Mouse (Mus musculus) stomach, embryonic 16.5 days (tissue): ENCODE results near the gene Lingo1. TPM values are rescaled to one million over a fixed set of nuclear protein-coding genes. Genes with fewer than 3 reads are reported as not detected.
A peak's percentile ranks its signal among the peaks of the same experiment; 100 is the strongest.

Source experiments
- ATAC-seq: fragments of 200-750 bp; cut with Nextera tagmentation; 2 replicates; pipeline ENCODE4 v1.8.0; 2017; ENCODE audit warnings: moderate number of reproducible peaks, moderate TSS enrichment; ENCODE audit not compliant: insufficient read depth, low FRiP score
- H3K27ac ChIP-seq: fragments of 300-500 bp; sonication (generic); 2 replicates; pipeline ENCODE4 v1.5.1; 2014; ENCODE audit warnings: low read length
- H3K27me3 ChIP-seq: fragments of 300-500 bp; sonication (generic); 2 replicates; pipeline ENCODE4 v1.6.1; 2014; ENCODE audit warnings: low read length, control low read depth, mixed read lengths; ENCODE audit not compliant: control insufficient read depth, insufficient read depth
- H3K36me3 ChIP-seq: fragments of 300-500 bp; sonication (generic); 2 replicates; pipeline ENCODE4 v1.6.1; 2014; ENCODE audit warnings: low read length; ENCODE audit not compliant: control insufficient read depth, insufficient read depth
- H3K4me1 ChIP-seq: fragments of 300-500 bp; sonication (generic); 2 replicates; pipeline ENCODE4 v1.6.1; 2014; ENCODE audit warnings: low read length, control low read depth, mixed read lengths; ENCODE audit not compliant: control insufficient read depth, insufficient read depth
- H3K4me2 ChIP-seq: fragments of 300-500 bp; sonication (generic); 2 replicates; pipeline ENCODE4 v1.6.1; 2014; ENCODE audit warnings: low read depth, low read length, mixed read lengths
- H3K4me3 ChIP-seq: fragments of 300-500 bp; sonication (generic); replicated peaks from 2 replicates; pipeline ENCODE4 v1.5.1; 2014; ENCODE audit warnings: mild to moderate bottlenecking, low read length
- H3K9ac ChIP-seq: fragments of 300-500 bp; sonication (generic); 2 replicates; pipeline ENCODE4 v1.6.1; 2014; ENCODE audit warnings: low read length
- H3K9me3 ChIP-seq: fragments of 300-500 bp; sonication (generic); replicated peaks from 2 replicates; pipeline ENCODE4 v1.6.1; 2016; ENCODE audit warnings: low read length, control low read depth; ENCODE audit not compliant: control insufficient read depth
- WGBS: fragments of 180-500 bp; shearing (Covaris S2); extraction: QIAGEN DNeasy Blood & Tissue Kit; methylation state at CpG from one replicate; pipeline ENCODE4 v1.1.7; 2014; 5-methylcytosine and 5-hydroxymethylcytosine counted together
- polyA plus RNA-seq: library from polyadenylated mRNA; unstranded; fragments of >200 nt; fragmentation: Nextera tagmentation; extraction: Ambion mirVana; gene quantifications from 2 replicates; pipeline ENCODE4 v1.2.1, GENCODE M21; 2015

The Lingo1 gene
- polyA plus RNA-seq: 1.8 and 3.2 TPM in 2 replicates

DNA sequence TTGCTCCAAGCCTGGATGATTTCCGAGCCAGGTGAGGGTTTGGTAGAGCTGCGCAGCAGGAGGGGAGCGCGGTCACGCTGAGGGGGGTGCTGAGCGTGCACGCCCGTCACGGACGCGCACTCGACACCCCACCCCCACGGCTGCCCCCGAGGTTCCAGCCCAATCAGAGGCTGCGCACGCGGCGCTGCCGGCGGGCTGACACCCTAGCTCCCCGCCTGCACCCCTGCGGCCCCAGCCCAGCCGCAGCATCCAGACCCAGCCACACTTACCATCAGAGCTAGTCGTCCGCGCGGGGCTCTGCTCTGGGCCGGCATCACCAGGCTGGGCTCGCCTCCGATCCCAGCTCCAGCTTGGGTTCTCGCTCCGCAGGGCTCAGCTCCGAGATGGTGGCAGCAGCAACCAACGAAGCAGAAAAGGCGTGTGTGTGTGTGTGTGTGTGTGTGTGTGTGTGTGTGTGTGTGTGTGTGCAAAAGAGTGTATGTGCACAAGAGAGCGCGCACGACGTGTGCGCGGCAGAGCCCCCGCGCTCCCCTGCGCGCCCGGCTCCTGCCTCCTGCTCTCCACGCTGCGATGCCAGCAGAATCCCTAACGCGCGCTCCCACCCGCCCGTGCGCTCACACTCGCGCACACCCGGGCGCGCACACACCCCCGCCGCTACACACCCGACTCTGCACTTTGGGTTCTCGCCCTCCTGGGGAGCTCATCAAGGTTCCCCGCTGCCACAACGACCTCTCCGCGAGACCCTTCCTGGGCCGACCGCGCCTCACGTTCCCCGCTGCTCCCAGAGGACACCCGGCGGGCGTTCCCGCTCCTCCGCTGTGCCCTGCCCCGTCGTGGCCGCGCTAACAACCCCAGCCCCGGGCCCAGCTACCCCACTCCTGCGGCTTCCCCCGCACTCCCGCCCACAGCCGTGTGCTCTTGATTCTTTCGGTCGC lies at the start of gene Lingo1:
TSS of gene Lingo1 (minus strand) at position 748 of the 935 bp plus-strand sequence.
- H3K27ac ChIP-seq: no peak within 1 kb of the TSS
- peaks cover 8% of the 10 kb centered on the region; the same call in 1 of the 2 replicates for H3K4me1 ChIP-seq
- WGBS: 1% methylated on average over 76 of the region's 88 CpGs
- H3K36me3 ChIP-seq: no peaks in the 10 kb centered on the region
- H3K27me3 ChIP-seq: peaks cover 60% of the 10 kb centered on the region
- H3K4me2 ChIP-seq: peak within 1 kb of the TSS; percentile 71
- ATAC-seq: 0 out of 2 replicates have a peak, but pooled peaks have one; percentile 41
- H3K4me3 ChIP-seq: peak within 1 kb of the TSS; percentile 51
- H3K9ac ChIP-seq: peak within 1 kb of the TSS; percentile 36
- no peaks in the 10 kb centered on the region for H3K9me3 ChIP-seq

DNA sequence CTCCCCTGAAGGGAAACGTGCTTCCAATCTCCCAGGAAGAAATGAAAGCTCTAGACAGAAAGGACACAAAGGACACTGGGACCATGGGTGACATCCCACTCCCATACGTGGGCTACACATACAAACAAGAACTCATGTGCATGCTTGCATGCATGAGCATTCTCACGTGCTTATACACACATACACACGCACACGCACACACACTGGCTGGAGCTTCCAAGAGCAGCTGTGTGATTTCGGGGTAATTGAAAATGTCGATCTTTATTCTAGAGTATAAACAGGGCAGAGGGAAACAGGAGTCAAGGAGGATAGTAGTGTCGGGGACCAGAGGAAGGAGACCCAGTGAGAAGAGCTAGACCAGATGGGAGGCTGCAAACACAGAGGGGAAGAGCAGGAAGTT lies 48.4 kb upstream of the Lingo1 start:
- no peak overlapping the region for H3K4me3 ChIP-seq
- ATAC-seq: no peak
- WGBS: 43% methylated on average over 8 of the region's 8 CpGs
- H3K27ac ChIP-seq: peak overlapping the region; percentile 44; the same call in 1 of the 2 replicates
- H3K4me1 ChIP-seq: peaks cover 13% of the 10 kb centered on the region
- peak overlapping the region; percentile 23; the same call in 1 of the 2 replicates for H3K9ac ChIP-seq
- 0 out of 2 replicates have a peak overlapping the region, but pooled peaks have one; percentile 31 for H3K4me2 ChIP-seq
- H3K9me3 ChIP-seq: no peaks in the 10 kb centered on the region
- H3K27me3 ChIP-seq: no peaks in the 10 kb centered on the region
- H3K36me3 ChIP-seq: no peaks in the 10 kb centered on the region

DNA sequence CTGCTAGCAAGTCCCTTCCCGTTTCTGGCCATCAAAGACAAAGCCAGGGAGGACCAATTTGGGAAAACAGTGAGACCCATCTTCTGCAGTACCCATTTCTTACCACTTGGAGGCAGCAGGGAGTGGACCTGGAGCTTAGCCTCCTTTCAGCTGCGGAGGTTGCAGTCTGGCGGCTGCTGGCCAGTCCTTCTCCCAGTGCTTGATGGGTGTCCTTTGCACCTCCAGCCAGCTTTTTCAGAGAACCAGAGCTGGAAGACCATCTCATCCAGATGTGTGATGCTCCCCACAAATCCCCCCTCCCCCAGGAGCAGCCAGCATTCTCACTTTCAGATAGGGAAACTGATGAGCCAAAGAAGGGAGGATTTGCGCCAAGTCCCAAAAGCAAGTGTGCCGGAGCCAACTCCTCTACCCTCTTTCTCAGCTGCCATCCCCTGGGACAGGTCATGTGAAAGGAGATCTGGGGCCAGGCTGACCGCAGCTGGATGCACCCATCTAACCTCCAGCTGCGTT lies 47.5 kb upstream of the Lingo1 start:
- H3K4me2 ChIP-seq: 0 out of 2 replicates have a peak overlapping the region, but pooled peaks have one; percentile 11
- H3K9ac ChIP-seq: no peak overlapping the region

DNA sequence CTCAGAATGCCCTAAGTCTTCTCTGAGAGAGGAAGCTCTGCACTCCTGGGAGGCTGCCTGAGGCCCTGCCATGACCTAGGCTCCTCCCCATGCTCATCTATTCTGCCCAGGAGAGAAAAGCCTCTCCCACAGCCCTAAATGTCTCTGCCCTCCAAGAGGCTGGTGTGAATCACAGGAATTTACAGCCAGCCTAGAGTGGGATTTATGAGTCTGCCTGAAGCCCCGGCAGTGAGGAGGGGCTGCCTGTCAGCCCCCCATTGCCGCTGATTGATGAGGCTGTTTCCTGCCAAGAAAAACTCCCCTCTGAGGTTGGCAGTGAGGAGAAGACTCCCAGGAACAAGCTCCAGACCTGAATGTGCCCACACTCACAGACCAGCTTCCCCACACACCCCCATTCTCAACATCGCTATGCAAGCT lies 46.0 kb upstream of the Lingo1 start:
- Histone ChIP-seq H3K9me3 (no peaks in the 10 kb centered on the region), H3K27me3 (no peaks in the 10 kb centered on the region), H3K9ac (no peak overlapping the region), H3K36me3 (no peaks in the 10 kb centered on the region), H3K4me3 (no peak overlapping the region), H3K27ac (no peak overlapping the region), H3K4me1 (peaks cover 13% of the 10 kb centered on the region), H3K4me2 (no peak overlapping the region)
- WGBS: 25% methylated on average over 3 of the region's 3 CpGs
- peak; percentile 61; the same call in 1 of the 2 replicates for ATAC-seq

More for the DNA sequence above, 47.5 kb upstream of the Lingo1 start:
- Histone ChIP-seq H3K9me3 (no peaks in the 10 kb centered on the region), H3K4me1 (peaks cover 13% of the 10 kb centered on the region), H3K27ac (peak overlapping the region; percentile 35; the same call in 1 of the 2 replicates), H3K36me3 (no peaks in the 10 kb centered on the region), H3K4me3 (no peak overlapping the region), H3K27me3 (no peaks in the 10 kb centered on the region)
- WGBS: 30% methylated on average over 7 of the region's 7 CpGs
- peak; percentile 43; the same call in 1 of the 2 replicates for ATAC-seq

DNA sequence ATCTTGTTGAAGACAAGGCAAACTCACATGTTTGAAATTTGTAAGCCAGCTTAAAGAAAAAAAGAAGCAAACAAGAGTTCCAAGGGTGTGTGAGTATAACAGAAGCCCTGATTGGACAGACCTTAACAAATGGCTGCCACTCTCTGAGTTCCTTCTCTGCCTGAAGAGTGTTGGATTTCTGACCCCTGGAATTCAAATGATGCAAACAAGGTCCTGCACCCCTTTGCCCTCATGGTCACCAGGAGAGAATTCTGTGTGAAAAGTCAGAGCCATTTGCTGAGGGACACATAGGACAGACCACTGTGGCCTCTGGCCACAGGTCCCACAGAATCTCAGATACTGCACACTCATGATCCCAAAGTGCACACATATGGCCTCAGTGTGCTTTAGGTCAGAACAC lies 45.6 kb upstream of the Lingo1 start:
- Histone ChIP-seq H3K27ac (no peak overlapping the region), H3K9me3 (no peaks in the 10 kb centered on the region), H3K4me2 (no peak overlapping the region), H3K27me3 (no peaks in the 10 kb centered on the region), H3K4me1 (peaks cover 13% of the 10 kb centered on the region), H3K36me3 (no peaks in the 10 kb centered on the region), H3K4me3 (no peak overlapping the region), H3K9ac (no peak overlapping the region)
- ATAC-seq: no peak

DNA sequence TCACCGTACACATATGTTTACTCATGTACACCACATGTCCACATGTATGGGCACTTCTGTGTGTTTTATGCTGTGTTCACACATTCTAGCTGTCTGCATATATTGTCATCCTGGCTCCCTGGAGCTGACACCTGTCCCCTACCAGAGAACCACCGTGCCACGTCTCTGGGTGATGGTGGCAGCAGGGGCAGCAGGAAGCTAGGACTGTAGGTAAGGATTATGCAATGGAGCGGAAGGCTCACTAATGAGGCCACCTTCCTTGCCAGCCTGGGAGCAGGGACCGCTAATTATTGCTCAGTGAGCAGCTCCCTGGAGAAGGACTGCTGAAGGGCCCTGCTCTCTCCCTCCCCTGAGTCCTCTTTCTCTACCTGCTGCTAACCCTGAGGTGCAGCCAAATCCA lies 44.5 kb upstream of the Lingo1 start:
- Histone ChIP-seq H3K9me3 (no peaks in the 10 kb centered on the region), H3K4me2 (no peak overlapping the region), H3K27ac (no peak overlapping the region), H3K36me3 (no peaks in the 10 kb centered on the region), H3K9ac (no peak overlapping the region), H3K4me1 (peaks cover 13% of the 10 kb centered on the region), H3K27me3 (no peaks in the 10 kb centered on the region), H3K4me3 (no peak overlapping the region)
- WGBS: 85% methylated on average over 5 of the region's 5 CpGs
- no peak for ATAC-seq

DNA sequence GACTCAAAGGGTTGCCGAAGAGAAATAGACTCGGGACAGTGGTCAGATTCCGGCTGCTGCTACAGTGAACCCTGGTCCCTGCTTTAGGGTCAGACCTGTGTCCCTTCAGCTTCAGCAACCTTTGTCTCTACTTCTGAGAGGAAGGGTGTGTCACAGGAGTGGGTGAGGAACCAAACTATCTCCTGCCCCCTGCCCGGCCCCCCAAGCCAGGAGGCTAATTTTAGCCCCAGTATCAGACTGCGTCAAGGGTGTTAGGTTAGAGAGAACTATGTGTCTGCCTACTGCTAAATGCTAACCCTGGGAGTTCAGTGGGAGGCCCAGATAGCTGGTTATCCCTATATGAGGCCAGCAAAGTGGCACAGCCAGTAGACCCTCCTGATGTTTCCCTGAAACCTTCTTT lies 38.9 kb upstream of the Lingo1 start:
- ATAC-seq: no peak
- Histone ChIP-seq H3K27me3 (no peaks in the 10 kb centered on the region; the same call in 1 of the 2 replicates), H3K4me2 (no peak overlapping the region), H3K4me1 (peaks cover 6% of the 10 kb centered on the region; the same call in 1 of the 2 replicates), H3K36me3 (no peaks in the 10 kb centered on the region), H3K4me3 (no peak overlapping the region), H3K9ac (no peak overlapping the region), H3K9me3 (no peaks in the 10 kb centered on the region), H3K27ac (no peak overlapping the region)
- 76% methylated on average over 5 of the region's 5 CpGs for WGBS

DNA sequence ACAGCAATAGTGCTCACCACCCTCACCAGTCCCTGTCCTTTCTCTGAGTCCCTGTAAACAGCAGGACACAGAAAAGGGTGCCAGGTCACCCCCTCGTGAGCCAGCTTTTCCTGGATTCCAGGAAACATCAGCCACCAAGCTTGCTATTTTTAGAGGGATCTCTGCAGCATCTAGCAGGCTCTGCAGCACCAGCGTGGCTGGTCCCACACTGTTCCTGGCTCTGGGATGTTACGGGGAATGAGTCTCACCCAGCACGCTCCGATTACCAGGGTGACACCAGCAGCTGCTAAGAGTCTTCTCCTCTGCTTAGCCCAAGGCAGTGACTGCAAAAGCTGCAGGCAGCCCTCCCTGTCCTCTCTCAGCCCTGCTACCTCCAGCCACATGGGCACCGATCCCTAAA lies 36.6 kb upstream of the Lingo1 start:
- Histone ChIP-seq H3K9ac (no peak overlapping the region), H3K4me2 (no peak overlapping the region), H3K27ac (no peak overlapping the region), H3K27me3 (no peaks in the 10 kb centered on the region; the same call in 1 of the 2 replicates), H3K4me1 (peaks cover 13% of the 10 kb centered on the region; the same call in 1 of the 2 replicates), H3K9me3 (no peaks in the 10 kb centered on the region), H3K4me3 (no peak overlapping the region), H3K36me3 (no peaks in the 10 kb centered on the region)
- WGBS: 35% methylated on average over 6 of the region's 6 CpGs
- no peak for ATAC-seq

DNA sequence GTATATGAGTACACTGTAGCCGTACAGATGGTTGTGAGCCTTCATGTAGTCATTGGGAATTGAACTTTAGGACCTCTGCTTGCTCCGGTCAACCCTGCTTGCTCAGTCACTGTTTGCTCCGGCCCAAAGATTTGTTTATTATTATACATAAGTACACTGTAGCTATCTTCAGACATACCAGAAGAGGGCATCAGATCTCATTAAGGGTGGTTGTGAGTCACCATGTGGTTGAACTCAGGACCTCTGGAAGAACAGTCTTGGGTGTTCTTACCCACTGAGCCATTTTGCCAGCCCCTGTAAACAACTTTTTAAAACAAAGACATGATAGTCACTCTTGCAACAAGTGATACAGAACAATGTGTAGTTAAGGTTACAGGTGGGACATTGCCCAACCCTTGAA lies 35.6 kb upstream of the Lingo1 start:
- Histone ChIP-seq H3K4me3 (no peak overlapping the region), H3K4me1 (peaks cover 13% of the 10 kb centered on the region; the same call in 1 of the 2 replicates), H3K36me3 (no peaks in the 10 kb centered on the region), H3K9me3 (no peaks in the 10 kb centered on the region), H3K9ac (no peak overlapping the region), H3K27me3 (peaks cover under 1% of the 10 kb centered on the region; the same call in 1 of the 2 replicates), H3K4me2 (no peak overlapping the region), H3K27ac (no peak overlapping the region)
- 75% methylated on average over 3 of the region's 3 CpGs for WGBS
- no peak for ATAC-seq
